Mouse (Mus musculus) brain, adult 2 months (tissue): ENCODE results near the gene Coq10a.
A peak's percentile ranks its signal among the peaks of the same experiment; 100 is the strongest.

Experiments
- DNase-seq: peaks from one replicate; pipeline ENCODE4 v3.0.0; 2011; ENCODE audit warnings: low read depth, low spot score

Gene Coq10a

GRCm38 (mm10) chr10:128385902-128386301, 17.1 kb upstream of the Coq10a start:
- DNase-seq = no peak

- no peak for DNase-seq
Observed at GRCm38 (mm10) chr10:128382482-128382881, 13.7 kb upstream of the Coq10a start.

- no peak for DNase-seq
Observed at GRCm38 (mm10) chr10:128380565-128380964, 11.8 kb upstream of the Coq10a start.

- peak; percentile 49 for DNase-seq
Observed at GRCm38 (mm10) chr10:128379260-128379659, 10.5 kb upstream of the Coq10a start.

GRCm38 (mm10) chr10:128378462-128378861, 9.7 kb upstream of the Coq10a start:
- peak; percentile 79 for DNase-seq

GRCm38 (mm10) chr10:128377940-128378448, 9.2 kb upstream of the Coq10a start:
- peak; percentile 61 for DNase-seq

- no peak for DNase-seq
Observed at GRCm38 (mm10) chr10:128377222-128377939, 8.6 kb upstream of the Coq10a start.

GRCm38 (mm10) chr10:128376455-128377211, 7.8 kb upstream of the Coq10a start, which contains the start of gene Ankrd52:
Gene Ankrd52, plus strand, starts transcription at chr10:128377115.
- peak; percentile 92 for DNase-seq

- DNase-seq = no peak
Observed at GRCm38 (mm10) chr10:128376099-128376454, 7.3 kb upstream of the Coq10a start.

GRCm38 (mm10) chr10:128374393-128374792, 5.6 kb upstream of the Coq10a start:
- no peak for DNase-seq

GRCm38 (mm10) chr10:128372989-128373748, 4.4 kb upstream of the Coq10a start:
- DNase-seq = no peak

GRCm38 (mm10) chr10:128372142-128372541, 3.3 kb upstream of the Coq10a start:
- no peak for DNase-seq

- DNase-seq = no peak
Observed at GRCm38 (mm10) chr10:128370601-128371000, 1.8 kb upstream of the Coq10a start.

- DNase-seq = peak; percentile 15
Observed at GRCm38 (mm10) chr10:128370021-128370420, 1.2 kb upstream of the Coq10a start.

GRCm38 (mm10) chr10:128369599-128369998, 802 bp upstream of the Coq10a start:
- no peak for DNase-seq

- DNase-seq = no peak
Observed at GRCm38 (mm10) chr10:128369218-128369543, 384 bp upstream of the Coq10a start.

GRCm38 (mm10) chr10:128367899-128368401, 847 bp downstream of the Coq10a start:
- no peak for DNase-seq

GRCm38 (mm10) chr10:128362568-128362967, 6.2 kb downstream of the Coq10a start:
- DNase-seq = peak; percentile 71

GRCm38 (mm10) chr10:128361836-128362235, 7.0 kb downstream of the Coq10a start:
- DNase-seq = no peak

GRCm38 (mm10) chr10:128359226-128359625, 9.6 kb downstream of the Coq10a start:
- DNase-seq = no peak

GRCm38 (mm10) chr10:128358796-128359195, 10.0 kb downstream of the Coq10a start:
- DNase-seq = peak; percentile 72

GRCm38 (mm10) chr10:128347541-128347940, 21.3 kb downstream of the Coq10a start:
- DNase-seq = no peak
